Mouse (Mus musculus): Measurements from ENCODE around the gene Sec63. TPM values are rescaled to one million over a fixed set of nuclear protein-coding genes. Genes with fewer than 3 reads are reported as not detected.
A peak's percentile ranks its signal among the peaks of the same experiment; 100 is the strongest.

Sec63 gene
- polyA plus RNA-seq, 1 experiment from 2014 or later: 17.3 TPM

DNA sequence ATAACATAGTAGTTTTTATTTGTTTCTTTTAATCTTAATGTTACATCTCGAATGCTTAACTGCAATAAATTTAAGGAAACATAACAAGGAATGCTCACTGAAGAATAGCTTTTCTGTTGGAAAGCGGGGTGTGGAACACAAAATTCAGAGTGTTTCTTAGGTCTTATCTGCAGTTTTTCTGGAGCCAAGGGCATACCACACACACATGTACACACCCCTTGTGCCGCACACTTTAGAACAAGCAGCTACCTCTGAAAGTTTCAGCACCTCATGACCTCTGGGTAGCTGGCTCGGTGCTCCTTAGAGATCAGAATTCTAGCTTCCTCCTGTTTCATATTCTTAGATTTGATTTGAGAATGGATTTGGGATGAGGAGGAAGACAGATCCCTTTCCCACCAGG, 101.5 kb downstream of the Sec63 start:
- Histone ChIP-seq H3K4me1 (ENCODE audit: control insufficient read depth, insufficient read depth, low read length) (no peaks in the 10 kb centered on the region), H3K9me3 (replicated peaks; ENCODE audit: control insufficient read depth, low read length) (no peaks in the 10 kb centered on the region), H3K27ac (ENCODE audit: low read depth, low read length) (no peak overlapping the region), H3K9ac (ENCODE audit: low read depth, low read length) (no peak overlapping the region), H3K27me3 (ENCODE audit: control insufficient read depth, insufficient read depth, low read length) (no peaks in the 10 kb centered on the region; the same call in 1 of the 2 replicates), H3K36me3 (ENCODE audit: control insufficient read depth, insufficient read depth, low read length) (no peaks in the 10 kb centered on the region), H3K4me2 (no peak overlapping the region), H3K4me3 (ENCODE audit: low read depth, low read length) (no peak overlapping the region)
- WGBS (ENCODE audit: insufficient replicate concordance): 77% methylated on average over 4 of the region's 4 CpGs
- no peak for ATAC-seq (replicated peaks; ENCODE audit: insufficient number of reproducible peaks, low FRiP score, low TSS enrichment)

DNA sequence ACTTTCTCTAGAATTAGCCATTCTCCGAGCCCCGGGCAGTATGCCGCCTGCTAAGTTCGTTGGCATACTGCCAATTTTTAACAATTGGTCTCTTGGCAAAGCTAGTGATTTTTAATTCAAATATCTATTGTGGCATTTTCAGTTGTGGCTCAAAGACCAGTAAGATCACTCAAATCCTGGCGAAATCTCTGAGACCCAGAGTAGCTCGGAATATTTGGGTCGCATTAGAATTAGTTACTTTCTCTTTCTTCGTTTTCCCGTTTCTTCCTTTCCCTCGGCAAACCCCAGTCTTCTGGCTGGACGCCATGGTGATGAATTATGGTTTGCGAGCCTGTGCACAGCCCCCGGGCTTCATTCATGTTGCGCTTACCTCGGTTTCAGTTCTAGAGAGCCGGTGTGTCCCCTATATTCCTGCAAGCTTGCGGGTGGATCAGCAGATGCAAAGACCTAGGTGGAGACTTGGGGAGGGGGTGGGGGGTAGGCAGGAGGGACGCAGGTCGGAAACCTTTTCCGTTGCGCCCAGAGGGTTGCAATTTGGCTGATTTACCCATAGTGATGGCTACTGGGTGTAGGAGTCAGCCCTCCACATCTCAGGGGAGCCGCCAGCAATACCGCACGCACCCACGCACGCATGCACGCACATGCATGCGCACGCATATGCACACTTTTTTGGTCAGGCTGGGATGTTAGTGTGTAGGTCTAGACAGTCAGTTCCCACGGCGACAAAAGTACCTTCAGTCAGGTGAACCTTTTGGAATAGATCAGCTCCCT, 102.5 kb downstream of the Sec63 start:
- ATAC-seq (replicated peaks; ENCODE audit: insufficient number of reproducible peaks, low FRiP score, low TSS enrichment): no peak
- Histone ChIP-seq H3K27me3 (ENCODE audit: control insufficient read depth, insufficient read depth, low read length) (no peaks in the 10 kb centered on the region; the same call in 1 of the 2 replicates), H3K36me3 (ENCODE audit: control insufficient read depth, insufficient read depth, low read length) (no peaks in the 10 kb centered on the region), H3K9ac (ENCODE audit: low read depth, low read length) (no peak overlapping the region), H3K9me3 (replicated peaks; ENCODE audit: control insufficient read depth, low read length) (no peaks in the 10 kb centered on the region), H3K4me2 (peak overlapping the region; percentile 61), H3K4me3 (ENCODE audit: low read depth, low read length) (peak overlapping the region; percentile 31), H3K27ac (ENCODE audit: low read depth, low read length) (no peak overlapping the region), H3K4me1 (ENCODE audit: control insufficient read depth, insufficient read depth, low read length) (no peaks in the 10 kb centered on the region)
- WGBS (ENCODE audit: insufficient replicate concordance): 44% methylated on average over 31 of the region's 31 CpGs

DNA sequence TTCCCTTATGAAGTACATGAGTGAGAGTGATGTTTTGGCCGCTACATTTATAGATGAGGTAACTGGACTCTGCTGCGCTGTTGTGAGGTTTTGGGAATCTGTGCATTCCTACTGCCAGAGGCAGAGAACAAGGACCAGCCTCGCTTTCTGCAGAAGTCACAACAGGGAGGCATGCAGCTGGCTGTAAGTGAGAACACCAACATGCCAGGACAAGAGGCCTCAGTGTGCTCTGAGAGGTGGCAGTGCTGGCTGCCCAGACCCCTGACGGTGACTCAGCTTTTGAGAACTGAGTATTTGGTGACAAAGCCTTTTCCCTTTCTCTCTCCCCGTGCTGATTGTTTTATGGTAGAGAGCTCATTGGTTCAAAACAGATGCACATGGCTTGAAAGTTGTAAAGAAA, 103.4 kb downstream of the Sec63 start:
- Histone ChIP-seq H3K9ac (ENCODE audit: low read depth, low read length) (no peak overlapping the region), H3K27ac (ENCODE audit: low read depth, low read length) (no peak overlapping the region)
- no peak for ATAC-seq (replicated peaks; ENCODE audit: insufficient number of reproducible peaks, low FRiP score, low TSS enrichment)

DNA sequence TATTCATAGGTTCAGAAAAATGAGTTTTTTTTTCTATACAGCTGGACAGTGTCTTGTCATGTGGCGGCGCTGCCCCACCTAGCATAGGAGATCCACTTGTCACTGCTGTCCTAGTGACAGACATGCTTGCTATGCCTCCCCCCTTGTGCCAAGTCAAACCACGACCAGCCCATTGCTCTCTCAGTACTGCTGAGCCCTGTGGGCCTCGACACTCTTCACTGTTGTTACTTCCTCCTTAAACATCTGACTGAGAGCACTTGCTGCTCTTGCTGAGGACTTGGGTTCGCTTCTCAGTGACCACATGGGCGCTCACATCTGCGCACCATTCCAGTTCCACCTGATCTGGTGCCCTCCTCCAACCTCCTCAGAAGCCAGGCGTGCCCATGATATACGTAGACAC, 107.1 kb downstream of the Sec63 start:
- Histone ChIP-seq H3K4me2 (no peak overlapping the region), H3K9ac (ENCODE audit: low read depth, low read length) (no peak overlapping the region), H3K9me3 (replicated peaks; ENCODE audit: control insufficient read depth, low read length) (no peaks in the 10 kb centered on the region), H3K4me3 (ENCODE audit: low read depth, low read length) (no peak overlapping the region), H3K27me3 (ENCODE audit: control insufficient read depth, insufficient read depth, low read length) (no peaks in the 10 kb centered on the region; the same call in 1 of the 2 replicates), H3K27ac (ENCODE audit: low read depth, low read length) (no peak overlapping the region), H3K4me1 (ENCODE audit: control insufficient read depth, insufficient read depth, low read length) (no peaks in the 10 kb centered on the region), H3K36me3 (ENCODE audit: control insufficient read depth, insufficient read depth, low read length) (no peaks in the 10 kb centered on the region)
- ATAC-seq (replicated peaks; ENCODE audit: insufficient number of reproducible peaks, low FRiP score, low TSS enrichment): no peak
- WGBS (ENCODE audit: insufficient replicate concordance): 79% methylated on average over 9 of the region's 9 CpGs

More for the DNA sequence above, 103.4 kb downstream of the Sec63 start:
- Histone ChIP-seq H3K36me3 (ENCODE audit: control insufficient read depth, insufficient read depth, low read length) (no peaks in the 10 kb centered on the region), H3K4me1 (ENCODE audit: control insufficient read depth, insufficient read depth, low read length) (no peaks in the 10 kb centered on the region), H3K27me3 (ENCODE audit: control insufficient read depth, insufficient read depth, low read length) (no peaks in the 10 kb centered on the region; the same call in 1 of the 2 replicates), H3K4me3 (ENCODE audit: low read depth, low read length) (no peak overlapping the region), H3K9me3 (replicated peaks; ENCODE audit: control insufficient read depth, low read length) (no peaks in the 10 kb centered on the region), H3K4me2 (peak overlapping the region; percentile 61)
- 52% methylated on average over 5 of the region's 5 CpGs for WGBS (ENCODE audit: insufficient replicate concordance)

DNA sequence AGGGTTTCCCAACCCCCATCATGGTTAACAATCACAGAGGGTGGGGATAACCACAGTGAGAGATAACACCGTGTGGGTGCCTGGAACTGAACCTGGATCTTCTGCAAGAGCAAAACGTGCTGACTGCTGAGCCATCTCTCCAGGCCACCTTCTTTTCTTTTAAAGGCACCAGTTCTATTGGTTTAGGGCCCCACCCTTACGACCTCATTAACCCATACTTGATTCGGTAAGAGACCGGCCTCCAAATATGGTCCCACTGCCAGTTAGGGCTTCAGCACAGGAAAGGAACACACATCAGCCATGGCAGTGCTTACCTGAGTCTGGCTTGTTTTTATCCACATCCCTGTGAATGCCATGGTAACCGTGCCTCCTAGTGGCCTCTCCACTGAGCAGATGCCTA, 108.2 kb downstream of the Sec63 start:
- H3K27me3 ChIP-seq (ENCODE audit: control insufficient read depth, insufficient read depth, low read length): no peaks in the 10 kb centered on the region; the same call in 1 of the 2 replicates
- H3K27ac ChIP-seq (ENCODE audit: low read depth, low read length): no peak overlapping the region
- no peak overlapping the region for H3K4me2 ChIP-seq
- ATAC-seq (replicated peaks; ENCODE audit: insufficient number of reproducible peaks, low FRiP score, low TSS enrichment): no peak
- 70% methylated on average over 6 of the region's 6 CpGs for WGBS (ENCODE audit: insufficient replicate concordance)
- no peak overlapping the region for H3K4me3 ChIP-seq (ENCODE audit: low read depth, low read length)
- no peaks in the 10 kb centered on the region for H3K9me3 ChIP-seq (replicated peaks; ENCODE audit: control insufficient read depth, low read length)
- no peaks in the 10 kb centered on the region for H3K36me3 ChIP-seq (ENCODE audit: control insufficient read depth, insufficient read depth, low read length)
- no peak overlapping the region for H3K9ac ChIP-seq (ENCODE audit: low read depth, low read length)
- no peaks in the 10 kb centered on the region for H3K4me1 ChIP-seq (ENCODE audit: control insufficient read depth, insufficient read depth, low read length)

DNA sequence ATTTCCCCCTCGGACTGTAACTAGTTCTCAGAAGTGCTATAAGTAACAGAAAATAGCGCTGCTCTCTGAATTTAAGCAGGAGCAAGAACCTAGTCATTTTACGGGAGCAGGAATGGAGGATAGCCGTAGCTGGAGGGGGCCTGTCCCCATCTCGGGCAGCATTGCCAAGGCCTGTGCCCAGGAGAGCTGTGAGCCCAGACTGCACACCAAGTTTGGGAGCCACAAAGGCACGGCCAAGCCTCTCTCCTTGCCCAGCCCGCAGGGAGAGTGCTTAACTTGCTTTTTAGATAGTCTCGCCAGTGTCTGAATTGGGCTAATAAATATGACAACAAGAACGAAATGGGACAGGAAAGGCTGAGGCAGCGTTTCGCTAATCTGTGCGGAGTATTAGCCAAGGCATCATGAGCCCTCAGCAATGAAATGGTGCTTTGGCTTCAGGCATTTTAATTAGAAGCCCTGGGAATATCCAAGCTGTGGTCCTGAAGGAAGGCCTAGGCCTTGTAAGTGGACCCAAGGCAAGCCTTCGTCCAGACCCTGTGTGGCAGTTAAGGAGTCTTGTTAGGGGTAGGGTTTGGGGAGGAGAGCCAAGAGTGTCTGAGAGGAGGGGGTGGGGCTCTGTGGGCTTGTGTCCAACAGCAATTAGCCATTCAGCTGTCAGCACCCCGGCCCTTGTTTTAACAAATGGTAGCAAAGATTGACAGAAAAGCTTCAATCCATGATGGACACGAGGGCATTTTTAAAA, 111.1 kb downstream of the Sec63 start:
- H3K4me3 ChIP-seq (ENCODE audit: low read depth, low read length): no peak overlapping the region
- no peak overlapping the region for H3K27ac ChIP-seq (ENCODE audit: low read depth, low read length)
- no peaks in the 10 kb centered on the region for H3K36me3 ChIP-seq (ENCODE audit: control insufficient read depth, insufficient read depth, low read length)
- no peak overlapping the region for H3K4me2 ChIP-seq
- peaks cover 6% of the 10 kb centered on the region for H3K4me1 ChIP-seq (ENCODE audit: control insufficient read depth, insufficient read depth, low read length)
- no peaks in the 10 kb centered on the region for H3K27me3 ChIP-seq (ENCODE audit: control insufficient read depth, insufficient read depth, low read length)
- ATAC-seq (replicated peaks; ENCODE audit: insufficient number of reproducible peaks, low FRiP score, low TSS enrichment): no peak
- 82% methylated on average over 15 of the region's 15 CpGs for WGBS (ENCODE audit: insufficient replicate concordance)
- H3K9me3 ChIP-seq (replicated peaks; ENCODE audit: control insufficient read depth, low read length): no peaks in the 10 kb centered on the region
- no peak overlapping the region for H3K9ac ChIP-seq (ENCODE audit: low read depth, low read length)

DNA sequence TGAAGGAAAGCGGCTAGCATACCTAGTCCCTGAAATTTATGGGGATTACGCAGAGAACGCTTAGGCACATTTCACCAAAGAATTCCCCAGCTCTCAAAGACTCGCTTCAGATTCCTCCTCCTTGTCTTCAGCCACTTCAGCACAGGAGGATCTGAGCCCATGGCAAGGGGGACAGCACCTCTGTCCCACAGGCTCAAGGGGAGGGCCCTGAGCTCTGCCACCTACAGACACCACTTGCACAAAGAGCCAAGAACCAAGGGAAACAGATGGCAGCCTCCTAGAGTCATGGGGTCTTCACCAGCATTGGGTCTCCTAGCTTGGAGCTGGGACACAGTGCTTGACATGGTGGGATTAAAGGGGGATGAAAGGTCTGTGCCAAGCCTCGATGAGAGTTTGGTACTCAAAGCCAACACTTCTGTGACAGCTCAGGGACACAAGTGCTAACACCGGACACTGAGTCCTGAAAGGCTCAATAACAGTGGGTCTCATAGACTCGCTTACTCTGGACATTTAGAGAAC, 111.8 kb downstream of the Sec63 start:
- Histone ChIP-seq H3K9ac (ENCODE audit: low read depth, low read length) (no peak overlapping the region), H3K36me3 (ENCODE audit: control insufficient read depth, insufficient read depth, low read length) (no peaks in the 10 kb centered on the region), H3K4me3 (ENCODE audit: low read depth, low read length) (no peak overlapping the region), H3K27ac (ENCODE audit: low read depth, low read length) (no peak overlapping the region), H3K4me2 (no peak overlapping the region), H3K27me3 (ENCODE audit: control insufficient read depth, insufficient read depth, low read length) (no peaks in the 10 kb centered on the region), H3K4me1 (ENCODE audit: control insufficient read depth, insufficient read depth, low read length) (peaks cover 6% of the 10 kb centered on the region), H3K9me3 (replicated peaks; ENCODE audit: control insufficient read depth, low read length) (no peaks in the 10 kb centered on the region)
- WGBS (ENCODE audit: insufficient replicate concordance): 83% methylated on average over 7 of the region's 7 CpGs
- ATAC-seq (replicated peaks; ENCODE audit: insufficient number of reproducible peaks, low FRiP score, low TSS enrichment): no peak

DNA sequence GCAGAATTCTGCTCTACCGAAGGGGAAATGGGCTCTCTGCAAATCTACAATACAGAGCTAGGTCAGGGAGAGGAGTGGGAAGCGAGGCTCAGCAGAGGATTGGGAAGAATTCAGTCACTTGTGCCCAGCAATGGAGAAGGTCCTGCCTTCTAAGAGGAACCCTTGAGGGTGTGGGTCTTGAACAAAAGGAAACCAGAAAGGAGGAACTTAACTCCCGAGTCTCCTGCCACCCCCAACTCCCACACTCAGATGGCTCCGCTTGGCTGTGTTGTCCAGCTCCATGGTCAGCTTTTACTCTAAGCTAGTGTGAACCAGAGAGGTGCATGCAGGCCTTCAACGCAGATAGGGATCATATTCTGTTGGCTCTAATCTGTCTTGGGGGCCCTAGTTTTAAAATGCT, 114.9 kb downstream of the Sec63 start:
- WGBS (ENCODE audit: insufficient replicate concordance): 62% methylated on average over 5 of the region's 5 CpGs
- Histone ChIP-seq H3K36me3 (ENCODE audit: control insufficient read depth, insufficient read depth, low read length) (no peaks in the 10 kb centered on the region), H3K9me3 (replicated peaks; ENCODE audit: control insufficient read depth, low read length) (no peaks in the 10 kb centered on the region), H3K27ac (ENCODE audit: low read depth, low read length) (no peak overlapping the region), H3K4me1 (ENCODE audit: control insufficient read depth, insufficient read depth, low read length) (peaks cover 6% of the 10 kb centered on the region), H3K9ac (ENCODE audit: low read depth, low read length) (no peak overlapping the region), H3K27me3 (ENCODE audit: control insufficient read depth, insufficient read depth, low read length) (no peaks in the 10 kb centered on the region), H3K4me2 (no peak overlapping the region), H3K4me3 (ENCODE audit: low read depth, low read length) (no peak overlapping the region)
- ATAC-seq (replicated peaks; ENCODE audit: insufficient number of reproducible peaks, low FRiP score, low TSS enrichment): no peak

All from heart, embryonic 11.5 days (tissue).